Mouse (Mus musculus) layer of hippocampus, adult 9-11 months (tissue): Measurements from ENCODE around the gene Kansl1l.

Experiments used
- DNase-seq: peaks from one replicate; pipeline ENCODE4 v3.0.0; 2022

The Kansl1l gene

GRCm38 (mm10) chr1:66817453-66817839 is at the start of gene Kansl1l:
TSS of gene Kansl1l (minus strand) at chr1:66817562.
- DNase-seq: peak; percentile 94

GRCm38 (mm10) chr1:66865633-66866032 is 48.3 kb upstream of the Kansl1l start:
- no peak for DNase-seq

GRCm38 (mm10) chr1:66863741-66864495 is 46.6 kb upstream of the Kansl1l start:
- no peak for DNase-seq

GRCm38 (mm10) chr1:66862712-66863511 is 45.5 kb upstream of the Kansl1l start, which contains the start of gene Acadl:
TSS of gene Acadl (minus strand) at chr1:66863277.
- DNase-seq: peak; percentile 57

- DNase-seq: no peak
These were observed 44.7 kb upstream of the Kansl1l start for GRCm38 (mm10) chr1:66861764-66862672.

- DNase-seq: no peak
These were observed 30.1 kb upstream of the Kansl1l start for GRCm38 (mm10) chr1:66847506-66847905.

- DNase-seq: no peak
These were observed 28.4 kb upstream of the Kansl1l start for GRCm38 (mm10) chr1:66845690-66846318.

GRCm38 (mm10) chr1:66841938-66842337 is 24.6 kb upstream of the Kansl1l start:
- no peak for DNase-seq

GRCm38 (mm10) chr1:66841510-66841909 is 24.1 kb upstream of the Kansl1l start:
- DNase-seq: no peak

GRCm38 (mm10) chr1:66839755-66840438 is 22.5 kb upstream of the Kansl1l start:
- DNase-seq: no peak

GRCm38 (mm10) chr1:66839135-66839534 is 21.8 kb upstream of the Kansl1l start:
- DNase-seq: no peak

- DNase-seq: peak; percentile 45
These were observed 21.1 kb upstream of the Kansl1l start for GRCm38 (mm10) chr1:66838184-66839042.

GRCm38 (mm10) chr1:66837207-66837606 is 19.8 kb upstream of the Kansl1l start:
- no peak for DNase-seq

- DNase-seq: no peak
These were observed 15.3 kb upstream of the Kansl1l start for GRCm38 (mm10) chr1:66832636-66833165.

GRCm38 (mm10) chr1:66831824-66832600 is 14.7 kb upstream of the Kansl1l start:
- no peak for DNase-seq

- DNase-seq: no peak
These were observed 12.2 kb upstream of the Kansl1l start for GRCm38 (mm10) chr1:66829400-66830080.

- no peak for DNase-seq
These were observed 4.6 kb upstream of the Kansl1l start for GRCm38 (mm10) chr1:66821966-66822365.

- DNase-seq: no peak
These were observed 2.9 kb upstream of the Kansl1l start for GRCm38 (mm10) chr1:66820241-66820640.

GRCm38 (mm10) chr1:66817865-66818315 is 528 bp upstream of the Kansl1l start:
- DNase-seq: no peak
